Comparison of ENCODE assay signal across 15 mouse cellular contexts in the genomic region with DNA sequence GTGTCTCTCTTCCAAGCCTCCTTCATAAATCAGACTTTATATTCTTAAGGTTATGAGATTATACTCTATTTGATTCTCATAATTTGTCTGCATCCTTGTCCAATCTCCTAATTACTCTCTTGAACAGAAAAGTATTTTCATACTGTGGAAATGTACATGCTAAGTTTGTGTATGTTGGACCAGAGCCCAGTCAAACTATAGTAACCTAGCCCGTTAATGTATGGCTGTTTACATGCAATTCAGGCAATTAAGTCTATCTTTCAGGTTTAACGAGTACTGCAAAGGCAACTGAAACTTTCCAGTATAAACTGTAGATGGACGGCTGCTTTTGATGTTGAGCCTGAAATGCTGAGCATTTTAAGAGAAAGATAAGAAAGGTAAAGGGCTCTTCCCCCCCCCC.
"Had no signal": no experiment of that assay in that cellular context is flagged by ENCODE, and none has a peak within 500 bp of the region (broad histone marks: within the 10 kb centered on the region; RNA-seq: fewer than 3 reads in every experiment).

No protein-coding gene starts in this region.

- H3K9me3 ChIP-seq: midbrain, embryonic 13.5 days; midbrain, embryonic 15.5 days; neural tube, embryonic 12.5 days; stomach, embryonic 15.5 days had no signal

- H3K27me3 ChIP-seq: megakaryocyte, embryonic 14.5 days; midbrain, embryonic 13.5 days; midbrain, embryonic 15.5 days; neural tube, embryonic 12.5 days; stomach, embryonic 15.5 days had no signal

- ATAC-seq: liver, postnatal 0 days; midbrain, embryonic 13.5 days; midbrain, embryonic 15.5 days had no signal

- DNase-seq: liver, postnatal 0 days; lung, adult 2 months; lung, postnatal 10 days; right cerebral cortex, postnatal 14 days; thymus, adult 2 months; thymus, postnatal 25 days; thymus, postnatal 4 days had no signal

- H3K4me1 ChIP-seq: megakaryocyte, embryonic 14.5 days; midbrain, embryonic 13.5 days; midbrain, embryonic 15.5 days; neural tube, embryonic 12.5 days; stomach, embryonic 15.5 days had no signal

- H3K36me3 ChIP-seq: midbrain, embryonic 13.5 days; midbrain, embryonic 15.5 days; neural tube, embryonic 12.5 days; stomach, embryonic 15.5 days had no signal

- H3K27ac ChIP-seq: macrophage; midbrain, embryonic 13.5 days; midbrain, embryonic 15.5 days; neural tube, embryonic 12.5 days; stomach, embryonic 15.5 days; stomach, postnatal 0 days had no signal

- H3K4me2 ChIP-seq: midbrain, embryonic 11.5 days; midbrain, embryonic 13.5 days; midbrain, embryonic 15.5 days; neural tube, embryonic 12.5 days; stomach, embryonic 15.5 days had no signal

- H3K9ac ChIP-seq: liver, postnatal 0 days; midbrain, embryonic 13.5 days; midbrain, embryonic 15.5 days; neural tube, embryonic 12.5 days; stomach, embryonic 15.5 days had no signal

- H3K4me3 ChIP-seq: megakaryocyte, embryonic 14.5 days; midbrain, embryonic 13.5 days; midbrain, embryonic 15.5 days; neural tube, embryonic 12.5 days; stomach, embryonic 15.5 days had no signal
